Mouse (Mus musculus) T-cell, adult 2 months (primary cell): Measurements from ENCODE around the gene Ift43.

ENCODE experiments used
- DNase-seq: peaks from one replicate; pipeline ENCODE4 v3.0.0; 2022; ENCODE audit warnings: low spot score

Gene Ift43

DNA sequence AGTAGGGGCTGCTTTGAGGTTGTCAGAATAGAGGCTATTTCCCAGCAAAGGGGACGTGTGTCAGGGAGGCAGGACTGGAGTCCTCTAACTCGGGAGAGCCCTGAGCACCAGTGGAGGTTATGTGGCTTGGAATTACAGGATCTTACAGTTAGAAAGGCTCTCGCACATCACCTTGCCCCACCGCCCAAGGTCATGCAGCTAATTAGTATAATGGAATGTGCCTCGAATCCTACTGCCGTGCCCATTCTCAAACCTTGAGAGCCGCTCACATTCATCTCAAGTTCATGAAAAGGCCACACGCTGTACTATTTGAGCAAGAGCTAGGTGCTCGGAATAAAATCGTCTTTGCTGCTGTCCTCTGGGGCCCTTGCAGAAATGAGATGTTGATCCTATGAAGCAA, 47.4 kb downstream of the Ift43 start:
- no peak for DNase-seq

DNA sequence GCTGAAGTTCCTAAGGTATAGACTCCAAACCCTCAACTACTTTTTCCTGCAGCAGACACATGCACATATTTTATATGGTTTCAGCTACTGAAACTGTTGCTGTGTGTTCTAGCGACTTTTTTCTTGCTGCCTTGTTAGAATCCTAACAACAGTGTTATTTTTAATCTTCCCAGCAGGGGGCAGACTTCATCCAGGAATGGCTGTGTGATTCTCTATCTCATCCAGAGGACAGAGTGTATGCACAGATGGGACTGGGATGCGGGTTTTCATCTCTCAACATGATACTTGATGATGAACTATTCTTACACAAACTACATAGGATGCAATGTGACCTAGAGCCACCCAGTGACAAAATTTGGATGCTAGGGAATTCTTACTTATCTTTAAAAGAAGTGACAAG, 50.5 kb downstream of the Ift43 start:
- DNase-seq: peak; percentile 35

DNA sequence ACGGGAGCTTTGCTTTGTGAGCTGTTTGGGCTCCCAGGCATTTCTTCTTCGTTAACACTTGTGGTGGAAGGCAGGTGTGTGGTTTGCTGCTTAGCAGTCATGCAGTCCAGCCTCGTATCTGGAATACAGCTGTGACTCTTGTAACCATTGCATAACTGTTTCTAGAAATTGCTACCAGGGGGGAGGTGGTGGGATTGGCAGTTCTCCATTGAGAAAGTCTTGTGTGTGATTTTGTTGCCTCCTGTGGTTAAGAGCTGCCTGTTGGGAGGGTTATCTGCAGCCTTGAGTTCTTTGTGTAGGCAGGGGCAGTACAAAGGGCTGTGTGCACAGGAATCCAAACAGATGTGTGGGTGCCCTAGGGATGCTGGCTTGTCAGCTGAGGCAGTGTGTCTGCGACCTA, 53.4 kb downstream of the Ift43 start:
- no peak for DNase-seq

DNA sequence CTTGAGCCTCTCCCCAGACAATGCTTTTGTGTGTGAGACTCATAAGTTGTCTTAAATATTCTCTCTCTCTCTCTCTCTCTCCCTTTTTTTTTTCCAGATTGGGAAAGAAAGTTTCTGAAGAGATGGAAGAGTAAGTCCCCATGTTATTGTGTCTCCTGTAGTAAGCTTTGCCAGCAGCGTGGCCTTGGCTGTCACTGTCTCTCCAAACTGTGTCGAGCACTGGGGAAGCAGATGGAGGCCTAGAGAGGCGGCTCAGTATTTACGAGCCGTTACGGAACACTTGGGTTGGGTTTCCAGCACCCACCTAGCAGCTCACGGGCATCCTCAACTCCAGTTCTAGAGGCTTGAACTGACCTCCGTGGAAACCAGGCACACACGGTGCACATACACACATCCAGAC, 56.4 kb downstream of the Ift43 start:
- DNase-seq: no peak

DNA sequence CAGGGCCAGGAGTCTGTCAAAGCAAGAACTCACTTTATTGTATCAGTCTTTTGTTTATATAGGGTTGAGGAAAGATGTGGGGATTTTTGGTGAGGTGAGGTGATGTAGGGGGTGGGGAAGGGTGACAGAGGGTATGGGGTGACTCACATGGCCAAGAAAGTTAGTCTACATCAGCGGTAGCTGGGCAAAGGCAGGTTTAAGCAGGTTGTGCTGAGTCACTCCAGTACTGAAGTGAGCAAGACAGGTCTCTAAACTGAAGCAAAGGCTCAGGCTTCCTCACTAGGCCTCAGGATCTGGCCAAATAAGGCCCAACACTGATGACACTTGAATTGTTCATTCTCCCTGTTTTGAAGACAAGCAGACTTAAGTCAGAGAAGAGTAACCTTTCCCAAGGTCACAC, 60.0 kb downstream of the Ift43 start:
- no peak for DNase-seq

DNA sequence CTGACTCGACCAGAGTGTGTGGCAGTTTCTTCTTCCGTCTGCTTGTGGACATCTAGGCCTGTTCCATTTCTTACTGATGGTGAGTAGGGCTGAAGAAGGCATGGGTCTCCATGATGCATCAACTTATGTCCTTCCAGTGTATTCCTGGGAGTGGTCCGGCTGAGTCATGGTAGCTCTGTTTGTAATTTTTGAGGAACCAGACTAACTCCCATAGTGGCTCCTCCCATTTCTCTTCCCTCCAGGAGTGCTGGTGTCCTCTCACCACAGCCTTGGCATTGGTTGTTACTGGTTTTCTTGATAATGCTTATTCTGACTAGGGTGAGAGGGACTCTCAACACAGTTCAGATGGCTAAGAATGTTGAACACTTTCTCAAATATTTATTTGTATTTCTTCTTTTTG, 63.9 kb downstream of the Ift43 start:
- no peak for DNase-seq

DNA sequence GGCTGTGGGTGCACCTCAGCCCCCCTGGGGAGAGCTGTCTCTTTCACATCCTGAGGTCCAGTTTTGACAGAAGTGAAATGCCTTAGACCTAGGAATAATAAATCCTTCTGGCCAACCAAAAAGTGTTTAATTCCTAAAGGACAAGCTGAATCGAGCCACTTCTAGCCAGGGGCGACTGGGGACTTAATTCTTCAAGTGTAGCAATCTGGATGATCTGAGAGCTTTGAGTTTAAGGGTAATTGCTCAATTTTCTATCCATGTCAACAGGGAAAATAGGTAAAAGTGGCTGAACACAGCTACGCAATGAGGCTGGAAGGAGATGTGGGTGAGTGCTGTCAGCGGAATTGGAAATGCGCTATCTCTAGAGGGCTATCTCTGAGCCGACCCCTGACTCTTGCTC, 65.9 kb downstream of the Ift43 start:
- no peak for DNase-seq

DNA sequence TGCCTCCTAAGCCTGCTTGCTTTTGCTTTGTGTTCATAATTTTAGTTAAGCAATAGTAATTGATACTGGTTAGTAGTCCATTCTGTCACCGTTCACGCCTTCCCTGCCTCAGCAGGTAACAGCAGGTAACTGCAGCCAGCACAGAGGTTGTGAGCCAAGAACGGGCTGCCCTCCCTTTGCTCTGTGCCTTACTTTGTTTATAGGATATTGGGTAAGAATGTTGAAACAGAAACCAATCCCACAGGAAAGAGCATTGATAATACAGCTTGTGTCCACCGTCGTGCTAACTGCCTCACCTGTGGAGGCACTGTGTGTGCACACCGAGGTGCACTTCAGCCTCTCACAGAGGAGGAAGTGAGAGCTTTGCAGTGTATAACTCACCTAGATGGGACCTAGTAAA, 66.7 kb downstream of the Ift43 start:
- DNase-seq: no peak

DNA sequence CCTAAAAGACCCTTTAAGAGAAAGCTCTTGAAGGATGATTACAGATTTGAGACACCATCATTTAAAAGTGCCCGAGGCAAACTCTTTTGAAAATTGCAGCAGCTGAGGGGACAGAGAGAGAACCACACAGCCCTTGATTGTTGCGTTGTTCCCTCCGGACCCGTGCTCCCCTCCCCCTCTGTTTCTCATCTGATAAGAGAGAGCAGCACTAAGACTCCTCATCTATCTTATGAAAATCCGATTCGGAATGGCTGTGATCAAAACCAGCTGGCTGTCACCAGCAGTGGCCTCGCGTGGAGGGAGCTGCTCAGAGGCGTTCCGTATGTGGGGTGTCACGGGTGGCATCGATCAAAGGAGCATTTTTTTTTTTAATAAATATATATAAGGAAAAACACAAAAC, 69.6 kb downstream of the Ift43 start:
- DNase-seq: no peak

DNA sequence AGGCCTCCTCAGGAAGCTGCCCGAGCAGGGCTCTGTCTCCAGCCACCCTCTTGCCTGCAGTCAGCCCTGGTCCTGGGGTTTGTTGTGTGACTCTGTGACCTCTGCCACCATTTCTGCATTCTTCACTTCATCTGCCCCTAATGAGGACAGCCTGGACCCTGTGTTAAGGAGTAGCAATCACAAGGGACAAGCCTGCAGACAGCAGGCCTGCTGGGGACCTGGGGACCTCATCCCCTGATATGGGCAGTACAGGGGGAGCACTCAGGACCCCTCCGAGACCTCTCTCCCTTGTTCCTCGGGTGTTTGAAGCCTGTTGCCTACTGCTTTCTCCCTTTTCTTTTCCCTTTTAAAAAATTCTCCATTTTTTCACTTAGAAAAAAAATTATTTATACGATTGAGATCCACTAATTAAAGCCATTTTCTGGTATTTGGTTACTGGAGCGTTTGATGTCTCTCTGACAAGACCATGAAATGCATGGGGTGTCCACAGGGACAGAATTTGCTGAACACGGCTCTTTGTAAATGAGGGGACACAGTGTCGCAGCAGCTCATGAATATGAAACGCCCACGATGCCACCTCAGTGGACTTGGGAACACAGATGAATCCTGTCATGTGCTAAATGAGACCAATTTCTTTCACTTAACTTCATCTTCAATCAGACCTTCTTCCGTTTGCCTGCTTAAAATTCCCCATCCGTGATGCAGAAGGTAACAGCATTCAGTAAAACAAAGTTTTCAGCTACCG, 71.0 kb downstream of the Ift43 start:
- DNase-seq: no peak

DNA sequence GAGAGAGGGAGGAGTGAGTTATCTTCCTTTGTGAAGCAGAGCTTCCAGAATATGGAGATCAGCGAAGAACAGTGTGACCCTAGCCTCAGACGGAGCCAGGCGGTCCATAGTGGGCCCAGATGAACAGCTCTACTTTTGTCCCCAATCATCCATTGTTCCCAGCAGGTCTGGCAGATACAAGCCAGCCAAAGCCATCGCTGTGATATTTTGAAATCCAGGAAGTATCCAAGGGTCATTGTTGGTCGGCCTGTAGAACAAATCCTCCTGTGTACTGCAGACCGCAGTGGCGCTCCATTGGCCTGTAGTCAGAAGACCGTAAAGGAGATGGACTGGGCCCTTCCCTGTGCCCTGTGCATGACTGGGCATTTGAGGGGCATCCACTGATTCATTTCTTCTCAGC, 72.8 kb downstream of the Ift43 start:
- DNase-seq: no peak

DNA sequence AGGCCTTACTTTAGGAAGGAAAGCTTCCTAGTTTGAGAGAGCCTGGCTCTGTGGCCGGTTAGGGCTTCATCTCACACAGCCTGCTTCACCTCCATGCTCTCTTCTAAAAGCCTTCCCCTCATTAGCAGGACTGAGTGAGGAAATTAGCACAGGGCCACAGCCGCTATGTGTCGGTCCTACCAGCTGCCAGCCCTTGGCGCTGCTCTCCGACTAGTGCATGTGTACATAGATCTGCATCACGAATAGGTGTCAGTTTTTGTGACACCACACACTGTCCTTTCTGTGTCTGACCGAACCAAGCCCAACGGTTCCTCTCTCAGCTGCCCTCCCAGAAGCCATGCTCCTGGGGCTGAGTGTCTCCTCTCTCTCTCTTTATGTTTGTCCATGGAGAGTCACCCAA, 74.8 kb downstream of the Ift43 start:
- no peak for DNase-seq

DNA sequence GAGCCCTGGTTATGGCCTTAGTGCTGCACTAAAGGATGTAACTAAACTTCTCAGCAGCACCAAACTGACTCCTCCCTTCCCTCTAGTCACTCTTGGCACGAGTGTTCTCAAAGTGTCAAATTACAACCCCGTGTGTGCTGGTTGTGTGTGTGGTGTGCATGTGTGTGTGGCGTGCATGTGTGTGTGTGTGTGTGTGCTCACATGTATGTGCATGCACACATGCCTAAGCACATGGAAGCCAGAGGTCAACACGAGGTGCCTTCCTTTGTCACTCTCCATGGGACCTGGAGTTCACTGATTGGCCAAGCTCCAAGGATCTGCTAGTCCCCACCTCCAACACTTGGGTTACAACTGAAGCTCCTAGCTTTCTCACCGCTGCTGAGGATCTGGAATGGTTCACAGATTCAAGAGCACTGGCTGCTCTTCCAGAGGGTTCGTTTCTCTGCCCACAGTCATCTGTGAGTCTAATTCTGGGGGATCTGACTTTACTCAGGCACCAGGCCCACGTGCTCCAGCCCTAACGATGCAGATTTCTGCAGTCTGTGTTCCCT, 75.6 kb downstream of the Ift43 start:
- no peak for DNase-seq

DNA sequence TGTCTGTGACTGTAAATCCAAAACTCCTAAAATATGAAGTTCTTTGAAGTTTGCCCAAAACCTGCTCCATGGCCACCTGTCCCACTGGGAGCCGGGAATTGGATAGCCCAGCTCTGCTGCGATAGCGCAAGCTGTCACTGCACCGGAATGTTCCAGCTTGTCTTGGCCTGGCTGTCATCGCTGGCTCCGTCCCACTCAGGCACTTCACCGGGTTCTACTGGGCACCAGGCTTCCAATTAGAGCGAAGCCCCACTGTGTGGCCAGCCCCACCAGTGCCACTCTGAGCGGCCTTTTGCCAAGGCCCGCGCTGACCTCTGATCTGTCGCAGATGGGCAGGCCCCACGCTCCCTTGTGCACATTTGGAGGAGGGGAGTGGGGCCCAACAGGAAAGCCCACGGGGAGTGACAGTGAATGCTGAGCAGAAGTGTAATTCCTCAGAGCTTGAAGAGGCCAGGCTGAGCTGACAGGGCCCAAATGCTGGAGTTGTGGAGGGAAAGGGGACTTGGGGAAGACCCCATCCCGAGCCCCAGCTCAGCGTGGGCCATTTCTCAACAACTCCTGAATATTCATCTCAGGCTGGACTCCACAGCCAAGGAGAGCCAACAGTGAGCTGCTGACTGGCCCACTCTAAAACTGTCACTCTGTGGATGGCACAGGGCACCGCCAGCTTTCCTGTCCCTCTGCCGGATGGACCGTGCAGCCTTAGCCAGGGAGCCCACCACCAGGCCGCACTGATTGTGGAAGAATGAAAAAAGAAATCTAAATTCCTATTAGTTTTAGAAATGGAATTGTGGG, 76.5 kb downstream of the Ift43 start:
- no peak for DNase-seq

DNA sequence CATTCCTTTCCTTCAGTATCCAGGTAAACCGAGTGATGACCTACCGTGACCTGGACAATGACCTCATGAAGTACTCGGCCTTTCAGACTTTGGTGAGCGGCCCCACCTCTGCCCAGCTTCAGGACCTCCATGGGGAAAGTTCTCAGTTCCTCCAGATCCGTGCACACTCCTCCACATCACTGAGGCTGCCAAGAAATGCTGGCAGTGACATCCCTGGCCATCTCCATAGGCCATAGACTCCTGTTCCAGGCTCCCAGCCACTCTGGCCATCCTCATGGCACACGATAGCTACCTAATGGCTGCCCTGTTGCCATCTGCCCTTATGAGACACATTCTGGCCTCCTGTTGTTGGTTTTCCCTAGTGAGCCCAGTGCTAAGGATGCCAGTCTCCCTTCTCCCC, 79.1 kb downstream of the Ift43 start:
- no peak for DNase-seq

DNA sequence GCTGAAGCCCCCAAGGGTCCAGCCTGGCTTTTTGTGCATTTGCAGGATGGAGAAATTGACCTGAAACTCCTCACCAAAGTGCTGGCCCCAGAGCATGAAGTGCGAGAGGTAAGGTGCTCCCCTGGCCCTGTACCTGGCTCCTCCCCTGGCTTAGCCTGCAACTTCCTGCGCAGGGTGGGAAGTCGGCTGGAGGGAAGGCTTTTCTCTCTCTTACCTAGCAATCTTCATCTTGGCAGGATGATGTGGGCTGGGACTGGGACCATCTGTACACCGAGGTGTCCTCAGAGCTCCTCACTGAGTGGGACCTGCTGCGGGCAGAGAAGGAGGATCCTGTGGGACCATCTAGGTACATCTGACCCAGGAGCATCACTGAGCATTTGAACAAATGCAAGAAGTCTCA, 79.6 kb downstream of the Ift43 start:
- no peak for DNase-seq

DNA sequence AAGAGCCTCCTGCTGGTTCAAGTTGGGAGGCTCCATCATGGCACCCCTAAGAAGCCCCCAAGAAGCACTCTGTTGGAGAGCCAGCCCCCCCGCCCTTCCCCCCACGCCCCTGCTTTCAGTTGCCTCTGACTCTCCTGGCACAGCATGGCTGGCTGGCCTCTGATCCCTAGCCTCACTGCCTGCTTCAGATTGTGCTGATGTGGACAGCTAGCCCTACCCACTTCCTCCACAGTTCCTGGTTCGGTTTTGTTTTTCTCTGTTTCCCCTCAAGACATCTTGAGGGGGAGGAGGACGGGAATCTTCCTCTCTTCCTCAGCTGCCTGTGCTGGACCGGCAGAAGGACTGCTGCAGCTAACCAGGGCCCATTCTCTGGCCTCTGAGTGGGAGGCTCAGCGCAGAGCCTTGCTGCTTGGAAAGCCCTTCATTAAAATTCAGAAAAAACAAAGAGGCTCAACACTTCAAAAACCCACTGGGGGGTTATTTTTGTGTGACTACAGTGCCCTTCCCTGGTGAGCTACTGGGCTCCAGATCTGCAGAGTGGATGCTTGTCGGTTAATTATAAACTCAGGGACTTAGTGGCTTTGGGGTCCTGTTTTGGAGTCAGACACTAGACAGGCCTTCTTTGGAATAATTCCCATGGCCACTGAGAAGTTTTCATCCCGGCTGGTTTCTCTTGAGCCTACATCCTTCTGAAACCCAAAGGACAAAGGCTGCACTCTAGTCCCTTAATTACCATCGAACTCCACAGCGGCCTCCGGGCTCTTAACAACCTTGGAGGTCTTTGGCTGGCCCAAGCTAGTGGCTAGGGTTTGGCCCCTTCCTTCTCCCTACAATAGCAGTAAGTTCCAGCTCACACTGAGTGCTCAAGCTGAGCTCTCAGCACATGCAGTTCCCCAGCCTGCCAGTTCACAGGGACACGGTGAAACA, 80.8 kb downstream of the Ift43 start:
- DNase-seq: no peak

DNA sequence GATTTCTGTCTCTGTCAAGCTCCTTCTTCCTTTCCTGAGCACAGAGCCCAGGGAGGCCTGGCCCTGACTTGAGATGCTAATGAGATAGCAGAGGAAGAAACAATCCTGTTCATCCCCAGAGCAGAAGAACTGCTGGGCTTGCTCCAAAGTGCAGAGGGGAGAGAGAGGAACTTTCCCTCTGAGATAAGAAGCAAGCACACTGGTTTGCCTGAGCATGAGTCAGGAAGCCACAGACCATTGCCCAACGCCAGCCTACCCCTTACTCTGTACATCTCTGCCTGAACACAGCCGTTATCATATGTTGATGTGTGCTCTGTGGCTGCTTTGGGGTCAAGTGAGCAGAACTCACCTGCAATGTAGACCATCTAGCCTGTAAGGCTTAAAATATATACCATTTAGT, 83.9 kb downstream of the Ift43 start:
- no peak for DNase-seq

DNA sequence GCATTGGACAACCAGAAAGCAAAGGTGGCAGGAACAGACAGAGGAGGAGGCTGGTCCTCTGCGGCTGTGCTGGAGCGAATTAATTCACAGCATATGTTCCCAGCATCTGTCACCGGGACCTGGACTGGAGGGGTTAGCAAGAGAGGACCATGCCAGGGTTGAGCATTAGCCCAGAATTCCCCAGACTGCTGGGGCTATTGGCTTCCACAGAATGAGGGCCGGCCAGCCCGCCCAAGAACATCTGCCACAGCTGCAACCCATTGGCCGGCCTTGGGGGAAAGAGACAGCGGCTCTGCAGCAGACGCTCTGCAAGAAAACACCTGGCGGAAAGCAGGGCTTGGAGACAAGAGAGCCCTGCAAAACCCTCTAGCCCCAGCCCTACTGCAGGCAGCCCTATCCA, 84.7 kb downstream of the Ift43 start:
- DNase-seq: no peak

DNA sequence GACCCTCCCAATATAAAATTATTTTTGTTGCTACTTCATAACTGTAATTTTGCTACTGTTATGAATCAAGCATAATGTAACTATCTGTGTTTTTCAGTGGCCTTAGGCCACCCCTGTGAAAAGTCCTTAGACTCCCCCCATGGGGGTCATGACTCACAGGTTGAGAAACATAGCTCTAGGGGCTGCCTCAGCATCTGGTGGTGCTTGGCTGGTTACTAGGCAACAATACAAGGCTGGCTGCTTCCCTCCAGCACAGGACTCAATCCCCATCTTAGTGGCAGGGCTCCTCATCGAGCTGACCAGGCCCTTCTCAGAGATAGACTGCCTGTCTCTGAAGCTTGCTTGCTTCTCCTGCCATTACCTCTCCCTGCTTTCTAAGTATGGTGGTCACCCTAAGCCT, 86.4 kb downstream of the Ift43 start:
- no peak for DNase-seq

DNA sequence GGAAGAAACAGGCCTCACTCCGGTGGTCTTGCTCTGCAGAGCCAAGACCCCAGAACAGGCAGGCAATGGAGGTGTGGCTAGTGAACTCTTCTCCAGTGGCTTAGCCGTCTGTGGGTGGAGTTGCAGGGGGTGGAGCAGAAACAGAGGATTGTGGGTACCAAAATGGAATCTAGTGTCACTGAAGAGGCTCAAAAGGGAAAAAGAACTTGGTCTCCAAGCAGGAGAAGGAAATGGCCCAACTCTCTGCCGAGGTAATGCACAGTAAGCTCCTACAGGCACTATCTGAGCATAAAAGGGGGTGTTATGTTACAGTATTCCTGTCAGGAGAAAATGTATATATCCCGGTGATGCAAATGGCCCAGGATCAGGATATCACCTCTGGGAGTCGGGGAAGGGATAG, 86.9 kb downstream of the Ift43 start:
- no peak for DNase-seq

DNA sequence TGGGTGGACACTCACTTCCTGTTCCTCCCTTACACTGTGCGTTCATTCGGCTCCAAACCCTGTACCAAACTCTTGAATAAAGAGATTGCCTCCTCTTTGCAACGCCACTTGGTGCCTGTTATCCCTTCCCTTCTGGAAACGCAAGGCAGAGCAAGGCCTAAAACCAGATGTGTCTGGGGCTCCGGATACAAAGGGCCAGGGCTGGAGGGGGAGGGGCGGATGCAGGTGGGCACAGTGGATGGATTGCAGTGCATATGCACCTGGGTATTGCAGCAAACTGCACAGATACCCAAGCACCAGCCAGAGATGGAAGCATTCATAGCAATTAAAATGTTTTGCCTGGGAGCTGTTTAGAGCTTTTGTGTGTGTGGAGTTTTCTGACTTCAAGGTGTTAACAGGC, 91.0 kb downstream of the Ift43 start:
- no peak for DNase-seq
